Mouse (Mus musculus) forebrain, embryonic 11.5 days (tissue): ENCODE data around the gene Zglp1. TPM values are rescaled to one million over a fixed set of nuclear protein-coding genes. Genes with fewer than 3 reads are reported as not detected.

ENCODE experiments used
- ATAC-seq: fragments of 200-750 bp; cut with Nextera tagmentation; replicated peaks from 2 replicates; pipeline ENCODE4 v1.8.0; 2017; ENCODE audit warnings: moderate TSS enrichment; ENCODE audit not compliant: low FRiP score
- DNase-seq: peaks from one replicate; pipeline ENCODE4 v3.0.0-alpha.2; 2017; ENCODE audit warnings: low spot score
- H3K27ac ChIP-seq: fragments of 300-500 bp; sonication (generic); 2 replicates; pipeline ENCODE4 v1.5.1; 2014; ENCODE audit warnings: low read depth, low read length
- H3K27me3 ChIP-seq: fragments of 300-500 bp; sonication (generic); 2 replicates; pipeline ENCODE4 v1.6.1; 2014; ENCODE audit warnings: mild to moderate bottlenecking, low read length, mixed read lengths; ENCODE audit not compliant: control insufficient read depth, insufficient read depth
- H3K36me3 ChIP-seq: fragments of 300-500 bp; sonication (generic); 2 replicates; pipeline ENCODE4 v1.6.1; 2014; ENCODE audit warnings: mild to moderate bottlenecking, low read length, moderate library complexity, mixed read lengths; ENCODE audit not compliant: control insufficient read depth, insufficient read depth
- H3K4me1 ChIP-seq: fragments of 300-500 bp; sonication (generic); replicated peaks from 2 replicates; pipeline ENCODE4 v1.6.1; 2014; ENCODE audit warnings: low read length, mixed read lengths; ENCODE audit not compliant: control insufficient read depth, insufficient read depth
- H3K4me2 ChIP-seq: fragments of 300-500 bp; sonication (generic); 2 replicates; pipeline ENCODE4 v1.6.1; 2014; ENCODE audit warnings: low read depth, mild to moderate bottlenecking, low read length, moderate library complexity, mixed read lengths; ENCODE audit not compliant: severe bottlenecking
- H3K4me3 ChIP-seq: fragments of 300-500 bp; sonication (generic); 2 replicates; pipeline ENCODE4 v1.5.1; 2014; ENCODE audit warnings: low read depth, low read length
- H3K9ac ChIP-seq: fragments of 300-500 bp; sonication (generic); 2 replicates; pipeline ENCODE4 v1.6.1; 2014; ENCODE audit warnings: low read length
- H3K9me3 ChIP-seq: fragments of 300-500 bp; sonication (generic); 2 replicates; pipeline ENCODE4 v1.6.1; 2016; ENCODE audit warnings: low read length, mixed read lengths; ENCODE audit not compliant: control insufficient read depth
- WGBS: fragments of 180-500 bp; shearing (Covaris S2); extraction: QIAGEN DNeasy Blood & Tissue Kit; methylation state at CpG from one replicate; pipeline ENCODE4 v1.1.7; 2014; 5-methylcytosine and 5-hydroxymethylcytosine counted together
- polyA plus RNA-seq: library from polyadenylated mRNA; unstranded; fragments of >200 nt; fragmentation: Nextera tagmentation; extraction: Ambion mirVana; gene quantifications from 2 replicates; pipeline ENCODE4 v1.2.1, GENCODE M21; 2014

The Zglp1 gene
- polyA plus RNA-seq, 1 experiment from 2014 or later: 1.2 TPM

DNA sequence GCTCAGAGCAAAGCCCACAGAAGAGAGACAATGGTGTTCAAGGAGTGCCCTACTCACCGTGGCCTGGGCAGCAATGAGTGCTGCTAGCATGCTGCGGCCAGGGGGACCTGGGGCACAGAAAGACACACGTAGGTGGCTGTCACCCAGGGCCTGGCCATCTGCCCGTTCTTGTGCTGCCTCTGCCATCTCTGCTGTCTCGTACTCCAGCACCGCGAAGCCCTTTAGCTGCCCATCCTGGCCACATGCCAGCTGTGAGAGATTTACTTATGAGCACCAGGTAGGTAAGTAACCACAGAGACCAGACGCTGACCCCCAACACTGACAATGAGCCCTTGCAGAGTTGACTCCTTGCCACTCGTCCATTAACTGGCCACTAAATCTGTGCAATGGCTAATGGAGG is 14.2 kb upstream of the Zglp1 start:
- Histone ChIP-seq H3K9ac (no peak overlapping the region), H3K4me3 (no peak overlapping the region), H3K9me3 (no peaks in the 10 kb centered on the region), H3K36me3 (peaks cover 33% of the 10 kb centered on the region), H3K4me2 (no peak overlapping the region), H3K27ac (no peak overlapping the region), H3K4me1 (no peaks in the 10 kb centered on the region), H3K27me3 (no peaks in the 10 kb centered on the region)
- DNase-seq (no peak), ATAC-seq (no peak)
- WGBS: 95% methylated on average over 9 of the region's 9 CpGs

GRCm38 (mm10) chr9:21075625-21076024 is 8.7 kb upstream of the Zglp1 start:
- DNase-seq: no peak
- ATAC-seq: no peak
- 88% methylated on average over 3 of the region's 3 CpGs for WGBS

DNA sequence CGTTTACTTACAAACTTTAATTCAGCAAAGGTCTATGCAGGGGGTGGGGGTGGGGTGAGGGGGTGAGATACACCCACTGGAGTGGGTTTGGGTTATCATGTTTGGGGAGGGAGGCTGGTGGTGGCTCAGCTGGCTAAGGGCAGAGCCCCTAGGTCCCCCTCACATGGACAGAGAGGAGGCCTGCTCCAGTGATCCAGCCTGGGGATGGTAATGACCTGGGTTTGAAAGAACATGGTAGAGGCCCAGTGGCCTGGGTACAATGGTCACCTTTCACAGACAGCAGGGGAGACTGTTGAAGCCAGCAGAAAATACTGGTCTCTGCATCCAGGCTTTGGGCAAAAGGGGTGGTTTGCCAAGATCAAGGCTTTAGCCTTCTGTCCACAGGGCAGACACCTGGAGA is 7.3 kb upstream of the Zglp1 start:
- Histone ChIP-seq H3K36me3 (peaks cover 7% of the 10 kb centered on the region; the same call in 1 of the 2 replicates), H3K4me3 (no peak overlapping the region)
- ATAC-seq: no peak

More at GRCm38 (mm10) chr9:21075625-21076024, 8.7 kb upstream of the Zglp1 start:
- Histone ChIP-seq H3K27me3 (no peaks in the 10 kb centered on the region), H3K9ac (no peak overlapping the region), H3K4me2 (no peak overlapping the region), H3K4me3 (no peak overlapping the region), H3K36me3 (peaks cover 13% of the 10 kb centered on the region), H3K27ac (no peak overlapping the region), H3K4me1 (no peaks in the 10 kb centered on the region), H3K9me3 (no peaks in the 10 kb centered on the region)

DNA sequence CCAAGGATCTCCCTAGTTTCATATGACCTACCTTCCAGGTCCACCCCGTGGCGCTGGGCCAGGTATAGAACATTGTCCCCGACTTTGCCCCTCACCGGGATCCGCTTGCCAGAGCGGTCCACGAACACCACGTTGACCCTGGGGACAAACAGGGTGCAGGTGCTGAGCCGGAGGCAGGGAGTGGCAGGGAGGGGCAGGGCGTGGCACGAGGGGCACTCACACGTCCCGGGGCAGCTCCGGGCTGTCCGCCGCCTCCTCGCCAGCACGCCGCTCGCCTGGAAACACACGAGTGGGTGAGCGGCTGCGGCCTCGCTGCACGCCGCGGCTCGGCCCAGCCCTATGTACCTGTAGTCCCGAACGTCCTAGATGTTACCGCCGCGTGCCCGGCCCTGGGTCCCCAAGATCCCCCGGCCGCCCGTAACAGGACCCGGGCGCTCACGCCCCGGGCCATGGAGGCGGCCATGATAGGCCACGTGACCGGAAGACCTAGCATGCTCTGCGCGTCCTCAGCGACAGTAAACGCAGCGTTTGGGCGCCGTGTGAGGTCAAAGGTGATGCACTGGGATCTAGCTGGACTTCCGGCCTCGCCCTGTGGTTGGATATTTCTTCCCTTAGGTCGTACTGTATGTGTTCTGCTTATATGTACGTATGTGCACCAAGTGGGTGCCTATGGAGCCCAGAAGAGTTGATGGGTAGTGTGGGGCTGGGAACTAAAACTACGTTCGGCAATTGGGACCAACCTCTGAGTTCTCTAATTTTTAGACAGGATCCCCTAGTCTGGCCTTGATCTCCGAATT is 6.3 kb upstream of the Zglp1 start, which contains the start of the genes Gm49373 and Fdx1l:
Gm49373 (minus strand) TSS at position 53 of the 797 bp plus-strand sequence.
Fdx1l (minus strand) TSS at position 571 of the 797 bp plus-strand sequence.
- H3K4me2 ChIP-seq: peak within 1 kb of the TSS; percentile 78
- H3K9ac ChIP-seq: peak within 1 kb of the TSS; percentile 87
- no peaks in the 10 kb centered on the region for H3K27me3 ChIP-seq
- 2% methylated on average over 58 of the region's 58 CpGs for WGBS
- ATAC-seq: peak; percentile 96
- no peaks in the 10 kb centered on the region for H3K9me3 ChIP-seq
- no peaks in the 10 kb centered on the region for H3K4me1 ChIP-seq
- DNase-seq: peak; percentile 91
- no peak within 1 kb of the TSS for H3K27ac ChIP-seq
- peak within 1 kb of the TSS; percentile 81 for H3K4me3 ChIP-seq
- H3K36me3 ChIP-seq: peaks cover 7% of the 10 kb centered on the region; the same call in 1 of the 2 replicates

More for the DNA sequence above, 7.3 kb upstream of the Zglp1 start:
- Histone ChIP-seq H3K4me1 (no peaks in the 10 kb centered on the region), H3K27ac (no peak overlapping the region), H3K9me3 (no peaks in the 10 kb centered on the region), H3K27me3 (no peaks in the 10 kb centered on the region), H3K4me2 (no peak overlapping the region), H3K9ac (no peak overlapping the region)
- WGBS: 77% methylated on average over 1 of the region's 1 CpGs
- no peak for DNase-seq

GRCm38 (mm10) chr9:21072641-21073040 is 5.7 kb upstream of the Zglp1 start:
- whole genome bisulfite sequencing: 16% methylated on average over 4 of the region's 4 CpGs
- ATAC-seq (0 out of 2 replicates have a peak, but pooled peaks have one; percentile 2), DNase-seq (no peak)
- H3K27me3 ChIP-seq: no peaks in the 10 kb centered on the region
- H3K27ac ChIP-seq: no peak overlapping the region
- peak overlapping the region; percentile 87 for H3K9ac ChIP-seq
- H3K9me3 ChIP-seq: no peaks in the 10 kb centered on the region
- H3K4me1 ChIP-seq: no peaks in the 10 kb centered on the region
- peak overlapping the region; percentile 81 for H3K4me3 ChIP-seq
- peak overlapping the region; percentile 78 for H3K4me2 ChIP-seq
- peaks cover 5% of the 10 kb centered on the region; the same call in 1 of the 2 replicates for H3K36me3 ChIP-seq

DNA sequence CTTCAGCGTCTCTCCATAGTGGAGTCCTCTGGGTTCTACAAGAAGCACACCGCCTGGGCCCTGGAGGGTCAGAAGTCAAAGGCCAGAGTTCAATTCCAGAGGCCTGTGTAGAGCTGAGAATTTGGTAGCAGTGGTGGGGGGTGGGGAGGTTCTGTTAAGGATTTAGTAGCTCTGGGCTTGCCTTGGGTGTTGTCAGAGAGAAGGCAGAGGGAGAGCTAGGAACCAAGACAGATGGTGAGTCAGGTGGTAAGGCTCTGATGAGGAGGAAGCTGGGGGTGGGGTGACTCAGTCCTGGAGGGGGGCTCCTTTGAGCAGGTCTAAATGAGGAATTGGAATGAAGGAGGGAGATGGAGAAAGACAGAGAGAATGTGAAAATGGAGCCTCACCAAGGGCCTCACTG is 4.0 kb downstream of the Zglp1 start:
- Histone ChIP-seq H3K36me3 (peaks cover 5% of the 10 kb centered on the region), H3K27me3 (no peaks in the 10 kb centered on the region), H3K4me1 (no peaks in the 10 kb centered on the region), H3K9ac (no peak overlapping the region), H3K4me2 (no peak overlapping the region), H3K27ac (no peak overlapping the region), H3K9me3 (no peaks in the 10 kb centered on the region), H3K4me3 (no peak overlapping the region)
- DNase-seq (peak; percentile 35), ATAC-seq (no peak)
- 85% methylated on average over 2 of the region's 2 CpGs for WGBS

GRCm38 (mm10) chr9:21051578-21051977 is 15.3 kb downstream of the Zglp1 start:
- H3K27ac ChIP-seq: no peak overlapping the region
- H3K4me3 ChIP-seq: no peak overlapping the region
- H3K9ac ChIP-seq: no peak overlapping the region
- no peak for ATAC-seq
- no peaks in the 10 kb centered on the region for H3K36me3 ChIP-seq
- no peaks in the 10 kb centered on the region for H3K4me1 ChIP-seq
- no peaks in the 10 kb centered on the region for H3K9me3 ChIP-seq
- H3K27me3 ChIP-seq: no peaks in the 10 kb centered on the region
- WGBS: 68% methylated on average over 10 of the region's 10 CpGs
- no peak overlapping the region for H3K4me2 ChIP-seq
- no peak for DNase-seq

DNA sequence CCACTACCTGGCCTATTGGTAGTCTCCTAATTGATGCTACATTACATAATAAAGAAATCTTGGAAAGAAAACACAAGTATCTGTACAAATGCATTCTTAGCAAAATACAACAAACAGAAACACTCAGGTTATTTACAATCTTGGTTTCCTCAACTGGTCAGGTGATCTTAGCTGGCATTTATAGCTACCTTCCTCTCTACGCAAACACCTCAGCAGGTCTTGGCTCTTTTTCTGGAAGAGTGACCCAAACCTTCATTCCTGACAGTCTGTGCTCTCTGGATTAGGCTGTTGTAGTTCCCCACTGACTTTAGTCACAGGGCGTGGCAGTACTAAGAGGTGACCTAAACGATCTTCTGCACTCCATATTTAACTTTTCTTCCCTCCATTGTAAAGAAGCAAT is 21.7 kb downstream of the Zglp1 start:
- no peak overlapping the region for H3K4me2 ChIP-seq
- ATAC-seq (no peak), DNase-seq (no peak)
- WGBS: 89% methylated on average over 3 of the region's 3 CpGs
- H3K4me3 ChIP-seq: no peak overlapping the region
- no peak overlapping the region for H3K27ac ChIP-seq
- H3K9ac ChIP-seq: no peak overlapping the region
- no peaks in the 10 kb centered on the region for H3K36me3 ChIP-seq
- H3K4me1 ChIP-seq: no peaks in the 10 kb centered on the region
- H3K9me3 ChIP-seq: no peaks in the 10 kb centered on the region
- peaks cover 2% of the 10 kb centered on the region; the same call in 1 of the 2 replicates for H3K27me3 ChIP-seq
